Mouse (Mus musculus) neural tube, embryonic 11.5 days (tissue): ENCODE results near the gene Rassf3. TPM values are rescaled to one million over a fixed set of nuclear protein-coding genes. Genes with fewer than 3 reads are reported as not detected.

Source experiments
- ATAC-seq: fragments of 200-750 bp; cut with Nextera tagmentation; 2 replicates; pipeline ENCODE4 v1.8.0; 2017; ENCODE audit warnings: moderate number of reproducible peaks, mild to moderate bottlenecking, moderate TSS enrichment, moderate library complexity; ENCODE audit not compliant: insufficient read depth, low FRiP score, low TSS enrichment
- DNase-seq: peaks from one replicate; pipeline ENCODE4 v3.0.0-alpha.2; 2015; ENCODE audit warnings: low spot score
- H3K27ac ChIP-seq: fragments of 300-500 bp; sonication (generic); 2 replicates; pipeline ENCODE4 v1.5.1; 2014; ENCODE audit warnings: low read depth, mild to moderate bottlenecking, low read length
- H3K27me3 ChIP-seq: fragments of 300-500 bp; sonication (generic); 2 replicates; pipeline ENCODE4 v1.6.1; 2014; ENCODE audit warnings: mild to moderate bottlenecking, low read length, mixed read lengths; ENCODE audit not compliant: control insufficient read depth, insufficient read depth
- H3K36me3 ChIP-seq: fragments of 300-500 bp; sonication (generic); 2 replicates; pipeline ENCODE4 v1.6.1; 2014; ENCODE audit warnings: mild to moderate bottlenecking, low read length, moderate library complexity, mixed read lengths; ENCODE audit not compliant: control insufficient read depth, insufficient read depth
- H3K4me1 ChIP-seq: fragments of 300-500 bp; sonication (generic); 2 replicates; pipeline ENCODE4 v1.6.1; 2014; ENCODE audit warnings: low read length, mixed read lengths; ENCODE audit not compliant: control insufficient read depth, insufficient read depth
- H3K4me2 ChIP-seq: fragments of 300-500 bp; sonication (generic); 2 replicates; pipeline ENCODE4 v1.6.1; 2014; ENCODE audit warnings: low read depth, mild to moderate bottlenecking, moderate library complexity
- H3K4me3 ChIP-seq: fragments of 300-500 bp; sonication (generic); 2 replicates; pipeline ENCODE4 v1.5.1; 2014; ENCODE audit warnings: low read depth, low read length
- H3K9ac ChIP-seq: fragments of 300-500 bp; sonication (generic); 2 replicates; pipeline ENCODE4 v1.6.1; 2014; ENCODE audit warnings: mild to moderate bottlenecking, low read length
- H3K9me3 ChIP-seq: fragments of 300-500 bp; sonication (generic); 2 replicates; pipeline ENCODE4 v1.6.1; 2016; ENCODE audit warnings: low read length; ENCODE audit not compliant: control insufficient read depth
- WGBS: fragments of 180-500 bp; shearing (Covaris S2); extraction: QIAGEN DNeasy Blood & Tissue Kit; methylation state at CpG from one replicate; pipeline ENCODE4 v1.1.7; 2014; 5-methylcytosine and 5-hydroxymethylcytosine counted together
- polyA plus RNA-seq: library from polyadenylated mRNA; unstranded; fragments of >200 nt; fragmentation: Nextera tagmentation; extraction: Ambion mirVana; gene quantifications from 2 replicates; pipeline ENCODE4 v1.2.1, GENCODE M21; 2014

Rassf3 gene
- polyA plus RNA-seq, 1 experiment from 2014 or later, result 10.9 TPM

DNA sequence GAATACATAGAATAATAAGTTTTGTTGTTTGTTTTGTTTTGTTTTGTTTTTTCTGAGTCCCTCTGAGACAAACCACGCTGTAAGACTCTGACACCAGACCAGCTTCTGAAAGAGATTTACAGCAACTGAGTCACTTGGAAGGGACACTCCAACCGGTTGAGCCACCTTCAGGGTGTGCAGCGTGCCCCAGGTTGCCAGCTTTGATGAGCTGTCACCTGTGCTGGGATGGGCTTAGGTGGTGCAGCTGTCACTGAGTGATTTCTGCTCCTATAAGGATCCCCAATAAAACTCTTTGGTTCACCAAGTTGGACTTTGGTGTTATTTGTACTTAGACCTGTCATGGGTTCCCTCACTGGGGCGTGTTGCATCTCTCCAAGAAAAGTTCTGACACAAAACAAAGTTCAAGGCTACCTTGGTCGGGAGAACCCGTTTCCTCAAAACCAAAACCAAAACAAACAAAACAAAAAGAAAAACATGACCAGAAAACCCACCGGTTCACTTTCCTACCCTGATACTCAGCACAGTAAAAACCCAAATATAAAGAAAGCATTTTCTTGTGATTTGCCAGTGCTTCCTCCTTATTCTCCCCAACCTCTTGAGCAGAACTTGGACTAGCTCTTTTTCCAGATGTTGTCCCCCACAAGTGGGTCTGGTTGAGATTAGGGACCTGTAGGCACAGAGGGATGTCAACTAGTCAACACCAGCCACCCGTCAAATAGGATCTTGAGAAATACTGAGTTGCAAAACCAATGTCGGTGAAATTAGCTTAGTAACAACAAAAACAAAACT, 17.4 kb upstream of the Rassf3 start:
- no peaks in the 10 kb centered on the region for H3K9me3 ChIP-seq
- no peak overlapping the region for H3K4me3 ChIP-seq
- no peaks in the 10 kb centered on the region for H3K27me3 ChIP-seq
- H3K4me1 ChIP-seq, result no peaks in the 10 kb centered on the region
- H3K4me2 ChIP-seq, result no peak overlapping the region
- ATAC-seq (no peak), DNase-seq (no peak)
- 79% methylated on average over 9 of the region's 9 CpGs for WGBS
- no peak overlapping the region for H3K27ac ChIP-seq
- H3K9ac ChIP-seq, result no peak overlapping the region
- no peaks in the 10 kb centered on the region for H3K36me3 ChIP-seq

DNA sequence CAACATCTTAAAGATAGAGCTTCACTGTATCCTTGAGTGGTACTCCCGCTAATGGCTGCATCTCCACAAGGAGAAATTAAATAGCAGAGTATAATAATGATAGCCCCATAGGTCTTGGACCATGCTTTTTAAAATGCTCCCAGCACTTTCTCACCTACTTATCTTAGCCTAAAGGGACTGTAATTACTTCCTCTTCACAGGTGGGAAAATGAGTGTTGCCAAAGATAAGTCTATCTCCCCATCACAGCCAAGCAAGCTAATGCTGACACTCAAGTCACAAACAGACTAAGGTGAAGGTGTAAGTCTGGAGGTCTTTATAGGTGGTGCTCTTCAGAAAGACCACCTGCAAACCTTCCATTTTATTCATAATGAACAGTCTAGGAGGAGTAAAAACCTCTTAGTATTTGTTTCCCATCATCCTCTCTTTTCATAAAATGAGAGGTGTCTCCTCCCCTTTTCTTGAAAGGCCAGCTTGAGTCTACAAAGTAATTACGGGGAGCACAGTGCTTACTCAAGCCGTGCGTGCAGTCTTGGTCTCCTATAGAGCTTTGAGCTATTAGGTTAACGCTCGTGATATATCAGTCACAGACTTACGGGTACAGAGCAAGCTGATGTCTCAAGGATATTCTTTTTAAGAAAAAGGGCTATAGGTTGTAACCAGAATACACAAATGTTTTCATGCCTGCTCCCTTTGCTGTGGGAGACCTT, 16.6 kb upstream of the Rassf3 start:
- Histone ChIP-seq H3K4me3 (no peak overlapping the region), H3K4me1 (no peaks in the 10 kb centered on the region), H3K9me3 (no peaks in the 10 kb centered on the region), H3K36me3 (no peaks in the 10 kb centered on the region), H3K9ac (no peak overlapping the region), H3K27ac (no peak overlapping the region), H3K4me2 (no peak overlapping the region), H3K27me3 (no peaks in the 10 kb centered on the region)
- WGBS, result 85% methylated on average over 7 of the region's 7 CpGs
- ATAC-seq (no peak), DNase-seq (no peak)

DNA sequence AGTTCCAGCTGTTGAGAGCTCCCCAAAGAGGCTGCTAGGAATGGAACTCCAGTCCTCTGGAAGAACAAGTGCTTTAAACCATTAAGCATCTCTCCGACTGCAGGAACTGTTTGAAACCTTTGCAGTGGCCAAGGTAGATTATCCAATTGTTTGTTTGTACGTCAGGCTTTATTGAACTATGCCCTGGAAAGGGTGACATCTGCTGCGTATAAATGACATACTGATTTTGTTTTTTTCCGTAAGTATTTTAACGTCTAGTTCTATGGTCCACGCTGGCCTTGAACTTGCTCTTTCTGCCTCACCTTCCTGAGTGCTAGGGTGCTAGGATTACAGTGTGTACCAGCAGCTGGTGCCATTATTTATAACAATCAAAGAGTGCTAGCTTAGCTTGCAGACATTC, 13.8 kb upstream of the Rassf3 start:
- Histone ChIP-seq H3K4me1 (no peaks in the 10 kb centered on the region), H3K4me3 (no peak overlapping the region), H3K9ac (no peak overlapping the region), H3K36me3 (no peaks in the 10 kb centered on the region), H3K4me2 (no peak overlapping the region), H3K27me3 (no peaks in the 10 kb centered on the region), H3K27ac (no peak overlapping the region), H3K9me3 (no peaks in the 10 kb centered on the region)
- 96% methylated on average over 6 of the region's 6 CpGs for WGBS
- no peak for DNase-seq
- no peak for ATAC-seq

- H3K4me1 ChIP-seq, result no peaks in the 10 kb centered on the region
- ATAC-seq (no peak), DNase-seq (no peak)
- no peaks in the 10 kb centered on the region for H3K9me3 ChIP-seq
- no peak overlapping the region for H3K4me2 ChIP-seq
- H3K27me3 ChIP-seq, result no peaks in the 10 kb centered on the region
- H3K9ac ChIP-seq, result no peak overlapping the region
- no peak overlapping the region for H3K4me3 ChIP-seq
- no peaks in the 10 kb centered on the region for H3K36me3 ChIP-seq
- H3K27ac ChIP-seq, result no peak overlapping the region
- WGBS, result 82% methylated on average over 14 of the region's 14 CpGs
Measured at GRCm38 (mm10) chr10:121488623-121489299, 12.6 kb upstream of the Rassf3 start.

GRCm38 (mm10) chr10:121487716-121488115, 11.6 kb upstream of the Rassf3 start:
- WGBS, result 57% methylated on average over 4 of the region's 4 CpGs
- H3K9me3 ChIP-seq, result no peaks in the 10 kb centered on the region
- no peak overlapping the region for H3K4me2 ChIP-seq
- ATAC-seq (no peak), DNase-seq (no peak)
- H3K4me3 ChIP-seq, result no peak overlapping the region
- no peak overlapping the region for H3K27ac ChIP-seq
- no peaks in the 10 kb centered on the region for H3K36me3 ChIP-seq
- no peaks in the 10 kb centered on the region for H3K27me3 ChIP-seq
- no peaks in the 10 kb centered on the region for H3K4me1 ChIP-seq
- H3K9ac ChIP-seq, result no peak overlapping the region

DNA sequence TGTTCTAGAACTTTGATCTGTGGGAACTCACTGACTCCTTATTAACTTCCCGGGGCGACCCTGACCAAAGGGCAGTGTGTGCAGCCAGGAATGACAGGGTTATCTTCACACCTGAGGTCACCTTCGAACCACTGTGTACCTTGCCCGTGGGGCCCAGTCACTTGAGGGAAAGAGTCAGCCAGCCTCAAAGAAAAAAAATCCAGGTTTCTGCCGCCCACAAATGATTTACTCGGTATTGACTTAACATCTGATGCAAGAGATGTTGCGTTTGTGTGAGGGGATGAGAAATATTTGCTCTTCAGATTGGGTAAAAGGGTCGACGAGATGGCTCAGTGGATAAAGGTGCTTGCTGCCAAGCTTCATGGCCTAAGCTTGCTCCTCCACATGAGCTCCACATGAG, 10.2 kb upstream of the Rassf3 start:
- no peaks in the 10 kb centered on the region for H3K36me3 ChIP-seq
- WGBS, result 90% methylated on average over 9 of the region's 9 CpGs
- no peak overlapping the region for H3K4me2 ChIP-seq
- no peak overlapping the region for H3K27ac ChIP-seq
- DNase-seq (no peak), ATAC-seq (no peak)
- H3K27me3 ChIP-seq, result no peaks in the 10 kb centered on the region
- no peak overlapping the region for H3K4me3 ChIP-seq
- H3K9me3 ChIP-seq, result no peaks in the 10 kb centered on the region
- no peaks in the 10 kb centered on the region for H3K4me1 ChIP-seq
- no peak overlapping the region for H3K9ac ChIP-seq

- Histone ChIP-seq H3K9me3 (no peaks in the 10 kb centered on the region), H3K36me3 (no peaks in the 10 kb centered on the region), H3K4me3 (no peak overlapping the region), H3K27me3 (no peaks in the 10 kb centered on the region), H3K4me1 (no peaks in the 10 kb centered on the region), H3K9ac (no peak overlapping the region), H3K27ac (no peak overlapping the region), H3K4me2 (no peak overlapping the region)
- ATAC-seq, result no peak
- DNase-seq, result no peak
- WGBS, result 76% methylated on average over 1 of the region's 1 CpGs
Measured at GRCm38 (mm10) chr10:121483364-121483763, 7.2 kb upstream of the Rassf3 start.

- H3K36me3 ChIP-seq, result no peaks in the 10 kb centered on the region
Measured at GRCm38 (mm10) chr10:121481141-121481540, 5.0 kb upstream of the Rassf3 start.

More at GRCm38 (mm10) chr10:121481141-121481540, 5.0 kb upstream of the Rassf3 start:
- no peaks in the 10 kb centered on the region for H3K27me3 ChIP-seq
- ATAC-seq, result no peak
- no peaks in the 10 kb centered on the region for H3K9me3 ChIP-seq
- no peak for DNase-seq
- H3K9ac ChIP-seq, result no peak overlapping the region
- no peak overlapping the region for H3K4me2 ChIP-seq
- peaks cover 3% of the 10 kb centered on the region; the same call in 1 of the 2 replicates for H3K4me1 ChIP-seq
- no peak overlapping the region for H3K4me3 ChIP-seq
- WGBS, result 90% methylated on average over 10 of the region's 10 CpGs
- H3K27ac ChIP-seq, result no peak overlapping the region
